Mouse (Mus musculus) E14TG2a.4 (cell line): Measurements from ENCODE around the gene Gucy2g.
"Not testable (repeated sequence)": the region's sequence is repeated elsewhere in the genome, so short reads cannot be mapped to it uniquely, and the experiment has no call there.

Experiments
- H3K27me3 ChIP-seq: 2 replicates; pipeline ENCODE4 v1.6.1; 2014; ENCODE audit warnings: low read length, control low read depth; ENCODE audit not compliant: insufficient read depth
- H3K36me3 ChIP-seq: 2 replicates; pipeline ENCODE4 v1.6.1; 2014; ENCODE audit warnings: low read length, control low read depth; ENCODE audit not compliant: insufficient read depth
- H3K4me1 ChIP-seq: replicated peaks from 2 replicates; pipeline ENCODE4 v1.6.1; 2014; ENCODE audit warnings: low read depth, low read length, control low read depth
- H3K4me3 ChIP-seq: replicated peaks from 2 replicates; pipeline ENCODE4 v1.5.1; 2014; ENCODE audit warnings: mild to moderate bottlenecking, low read length
- H3K9me3 ChIP-seq: 2 replicates; pipeline ENCODE4 v1.6.1; 2014; ENCODE audit warnings: low read length, control low read depth
- CTCF ChIP-seq: conservative IDR thresholded peaks from 2 replicates; pipeline ENCODE4 v1.5.1; 2014; ENCODE audit warnings: low read length
- NANOG ChIP-seq: IDR thresholded peaks from 2 replicates; pipeline ENCODE4 v1.6.1; 2014; ENCODE audit warnings: borderline replicate concordance, low read length, mixed read lengths
- POU5F1 ChIP-seq: IDR thresholded peaks from 2 replicates; pipeline ENCODE4 v1.6.1; 2014; ENCODE audit warnings: low read length, borderline replicate concordance

Gene Gucy2g

GRCm38 (mm10) chr19:55190065-55190464 is 51.0 kb downstream of the Gucy2g start:
- H3K27me3 ChIP-seq, result no peaks in the 10 kb centered on the region
- TF ChIP-seq NANOG (no peak), POU5F1 (no peak), CTCF (no peak)
- H3K4me1 ChIP-seq, result no peaks in the 10 kb centered on the region
- no peaks in the 10 kb centered on the region for H3K9me3 ChIP-seq
- no peaks in the 10 kb centered on the region for H3K36me3 ChIP-seq
- no peak overlapping the region for H3K4me3 ChIP-seq

- Histone ChIP-seq H3K27me3 (no peaks in the 10 kb centered on the region), H3K36me3 (no peaks in the 10 kb centered on the region), H3K4me3 (no peak overlapping the region), H3K4me1 (no peaks in the 10 kb centered on the region), H3K9me3 (no peaks in the 10 kb centered on the region)
- no peak for TF ChIP-seq NANOG
- TF ChIP-seq CTCF, result no peak
- TF ChIP-seq POU5F1, result no peak
Observed at GRCm38 (mm10) chr19:55185651-55186050, 55.4 kb downstream of the Gucy2g start.

GRCm38 (mm10) chr19:55185074-55185473 is 56.0 kb downstream of the Gucy2g start:
- Histone ChIP-seq H3K36me3 (no peaks in the 10 kb centered on the region), H3K27me3 (no peaks in the 10 kb centered on the region), H3K9me3 (no peaks in the 10 kb centered on the region), H3K4me3 (no peak overlapping the region), H3K4me1 (no peaks in the 10 kb centered on the region)
- no peak for TF ChIP-seq POU5F1
- no peak for TF ChIP-seq NANOG
- TF ChIP-seq CTCF, result no peak

DNA sequence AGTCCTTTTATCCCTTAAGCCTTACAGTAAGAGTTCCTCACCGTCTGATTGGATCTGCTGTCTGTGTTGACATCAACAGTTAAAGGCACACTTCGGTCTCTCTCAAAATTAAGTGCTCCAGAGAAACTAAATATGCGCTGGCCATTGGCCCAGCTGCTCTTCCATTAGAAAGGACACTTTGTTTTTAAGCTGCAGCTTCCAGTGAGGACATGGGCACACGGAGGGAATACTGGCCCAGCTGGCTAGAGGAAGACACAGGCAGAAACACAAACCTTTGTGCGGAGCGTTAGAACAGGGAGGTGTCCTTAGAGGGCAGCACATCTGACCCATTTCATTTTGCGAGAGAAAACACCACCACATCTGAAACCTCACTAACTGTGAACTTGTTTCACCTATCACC is 56.6 kb downstream of the Gucy2g start:
- Histone ChIP-seq H3K27me3 (no peaks in the 10 kb centered on the region), H3K4me3 (no peak overlapping the region), H3K36me3 (no peaks in the 10 kb centered on the region), H3K4me1 (no peaks in the 10 kb centered on the region), H3K9me3 (no peaks in the 10 kb centered on the region)
- no peak for TF ChIP-seq CTCF

DNA sequence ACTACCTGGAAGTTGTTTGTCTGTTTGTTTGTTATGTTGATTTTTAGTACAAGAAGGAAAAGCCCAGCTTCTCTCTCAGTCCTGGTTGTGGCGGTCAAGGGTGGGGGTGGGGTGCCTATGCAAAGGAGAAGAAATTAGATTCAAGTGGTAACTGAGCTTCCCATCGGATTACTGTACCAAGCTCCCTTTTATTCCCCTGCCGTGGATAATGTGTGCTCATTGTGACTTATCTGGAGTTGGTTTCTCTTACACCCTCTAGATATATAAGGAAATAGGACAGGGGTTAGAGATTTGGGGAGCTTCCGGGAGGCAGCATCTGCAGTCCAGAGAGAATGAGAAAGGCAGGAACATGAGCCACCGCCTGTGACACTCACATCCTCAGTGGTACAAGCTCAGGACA is 60.6 kb downstream of the Gucy2g start, which contains the start of gene Tectb:
Gene Tectb, plus strand, starts transcription at position 301 of the 400 bp plus-strand sequence.
- Histone ChIP-seq H3K4me1 (no peaks in the 10 kb centered on the region), H3K27me3 (no peaks in the 10 kb centered on the region), H3K4me3 (no peak within 1 kb of the TSS), H3K36me3 (no peaks in the 10 kb centered on the region), H3K9me3 (no peaks in the 10 kb centered on the region)
- TF ChIP-seq POU5F1 (no peak), CTCF (no peak), NANOG (no peak)

DNA sequence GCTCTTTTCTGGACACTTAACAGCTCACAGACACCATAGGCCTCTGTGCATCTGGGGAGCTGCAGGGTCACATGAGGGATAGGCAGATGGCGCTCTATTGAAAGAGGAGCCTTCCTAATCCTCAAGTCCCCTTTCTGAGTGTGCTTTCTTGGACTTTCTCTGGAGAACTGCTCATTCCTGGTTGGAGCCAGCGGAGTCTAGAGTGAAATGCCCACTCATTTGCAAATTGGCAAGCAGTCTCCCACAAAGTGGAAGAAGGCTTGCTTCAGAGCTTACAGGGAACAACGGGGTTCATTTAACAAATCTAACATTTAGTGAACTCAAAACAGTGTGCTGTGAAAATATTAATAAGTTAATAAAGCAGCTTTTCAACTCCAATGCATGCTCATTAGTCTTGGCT is 63.9 kb downstream of the Gucy2g start:
- no peak overlapping the region for H3K4me3 ChIP-seq
- TF ChIP-seq CTCF, result no peak
- no peak for TF ChIP-seq POU5F1
- no peak for TF ChIP-seq NANOG
- H3K36me3 ChIP-seq, result no peaks in the 10 kb centered on the region
- H3K27me3 ChIP-seq, result no peaks in the 10 kb centered on the region
- H3K4me1 ChIP-seq, result no peaks in the 10 kb centered on the region
- H3K9me3 ChIP-seq, result peaks cover 8% of the 10 kb centered on the region

- H3K36me3 ChIP-seq, result no peaks in the 10 kb centered on the region
- TF ChIP-seq NANOG (no peak), POU5F1 (no peak), CTCF (no peak)
- H3K4me1 ChIP-seq, result no peaks in the 10 kb centered on the region
- no peaks in the 10 kb centered on the region for H3K27me3 ChIP-seq
- H3K4me3 ChIP-seq, result no peak overlapping the region
- H3K9me3 ChIP-seq, result peaks cover 19% of the 10 kb centered on the region
Observed at GRCm38 (mm10) chr19:55171585-55171984, 69.5 kb downstream of the Gucy2g start.

DNA sequence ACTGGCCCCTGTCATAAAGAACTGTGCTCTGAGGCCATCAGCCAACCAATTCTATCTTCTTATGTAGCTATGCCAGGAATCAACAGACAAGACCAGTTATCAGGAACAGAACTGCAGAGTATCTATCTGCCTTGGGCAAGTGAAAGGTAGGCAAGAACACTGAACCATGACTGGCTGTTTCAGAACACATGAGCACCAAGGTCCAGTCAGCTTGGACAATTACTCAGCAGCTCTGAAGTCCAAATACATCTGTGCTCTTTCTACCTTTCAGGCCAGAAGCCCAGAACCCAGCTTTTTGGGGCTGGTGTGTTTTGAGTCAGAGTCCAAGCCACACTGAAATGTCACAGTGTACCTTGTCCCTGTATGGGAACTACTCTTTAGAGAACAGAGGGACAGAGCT is 70.6 kb downstream of the Gucy2g start:
- Histone ChIP-seq H3K4me1 (no peaks in the 10 kb centered on the region), H3K36me3 (no peaks in the 10 kb centered on the region), H3K9me3 (peaks cover 19% of the 10 kb centered on the region), H3K4me3 (no peak overlapping the region), H3K27me3 (no peaks in the 10 kb centered on the region)
- TF ChIP-seq CTCF (no peak), POU5F1 (no peak), NANOG (no peak)

GRCm38 (mm10) chr19:55169236-55169729 is 71.8 kb downstream of the Gucy2g start:
- H3K4me1 ChIP-seq, result not testable (repeated sequence)

More at GRCm38 (mm10) chr19:55169236-55169729, 71.8 kb downstream of the Gucy2g start:
- H3K4me3 ChIP-seq, H3K27me3 ChIP-seq, H3K36me3 ChIP-seq: not testable (repeated sequence)
- H3K9me3 ChIP-seq, result peaks cover 19% of the 10 kb centered on the region
